Mouse (Mus musculus) CH12.LX (cell line): Measurements from ENCODE around the gene Trappc11.

Source experiments
- MAZ ChIP-seq: IDR thresholded peaks from 2 replicates; pipeline ENCODE4 v1.6.1; 2012; ENCODE audit warnings: low read depth, mild to moderate bottlenecking, inconsistent platforms, low read length, improper control_type of control experiment, moderate library complexity
- TBP ChIP-seq: conservative IDR thresholded peaks from 2 replicates; pipeline ENCODE4 v1.6.1; 2011; ENCODE audit warnings: low read depth, low read length, improper control_type of control experiment

GRCm38 (mm10) chr8:47459216-47459749, 74.0 kb downstream of the Trappc11 start:
- TF ChIP-seq MAZ (no peak), TBP (no peak)
